Mouse (Mus musculus) central nervous system, embryonic 11.5 days (tissue): ENCODE measurements around the gene Tff1. TPM values are rescaled to one million over a fixed set of nuclear protein-coding genes. Genes with fewer than 3 reads are reported as not detected.

Experiments used
- polyA plus RNA-seq: library from polyadenylated mRNA; depleted of rRNA; stranded (reverse); fragments of >200 nt; gene quantifications from 2 replicates; pipeline ENCODE4 v1.2.3, GENCODE M21; 2012; rRNA removed

Gene Tff1
- not detected in 2 replicates for polyA plus RNA-seq

GRCm38 (mm10) chr17:31165127-31165526, at the start of gene Tff1:
TSS of gene Tff1 (minus strand) at chr17:31165277.

DNA sequence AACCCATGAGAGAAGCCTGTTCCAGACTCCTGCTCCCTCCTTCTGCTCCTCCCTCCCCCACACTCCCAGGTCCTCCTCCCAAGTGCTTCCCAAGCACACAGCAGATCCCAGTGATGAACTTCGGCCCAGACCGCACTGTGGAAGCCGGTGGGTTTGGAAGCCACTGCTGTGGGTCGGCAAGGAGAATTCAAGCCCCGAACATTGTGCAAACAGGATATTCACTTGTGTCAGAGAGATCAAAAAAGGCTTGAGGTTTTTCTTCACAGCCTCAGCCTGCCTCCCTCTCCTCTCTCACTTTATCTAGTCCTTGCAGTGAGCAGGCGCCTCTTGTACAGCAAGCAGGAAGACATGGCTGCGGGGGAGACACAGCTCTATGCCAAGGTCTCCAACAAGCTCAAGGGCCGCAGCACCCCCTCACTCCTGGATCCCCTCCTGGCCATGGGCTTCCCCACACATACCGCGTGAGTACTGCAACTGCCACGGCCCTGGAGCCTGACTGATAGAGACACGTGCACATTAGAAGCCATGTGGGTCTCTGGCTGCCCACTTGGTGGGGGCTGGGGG, 42.8 kb upstream of the Tff1 start, which contains the start of gene Ubash3a:
Ubash3a (plus strand) TSS at position 103 of the 564 bp plus-strand sequence.

GRCm38 (mm10) chr17:31198877-31199276, 33.8 kb upstream of the Tff1 start, which contains the start of gene Tmprss3:
TSS of gene Tmprss3 (minus strand) at chr17:31198977.

DNA sequence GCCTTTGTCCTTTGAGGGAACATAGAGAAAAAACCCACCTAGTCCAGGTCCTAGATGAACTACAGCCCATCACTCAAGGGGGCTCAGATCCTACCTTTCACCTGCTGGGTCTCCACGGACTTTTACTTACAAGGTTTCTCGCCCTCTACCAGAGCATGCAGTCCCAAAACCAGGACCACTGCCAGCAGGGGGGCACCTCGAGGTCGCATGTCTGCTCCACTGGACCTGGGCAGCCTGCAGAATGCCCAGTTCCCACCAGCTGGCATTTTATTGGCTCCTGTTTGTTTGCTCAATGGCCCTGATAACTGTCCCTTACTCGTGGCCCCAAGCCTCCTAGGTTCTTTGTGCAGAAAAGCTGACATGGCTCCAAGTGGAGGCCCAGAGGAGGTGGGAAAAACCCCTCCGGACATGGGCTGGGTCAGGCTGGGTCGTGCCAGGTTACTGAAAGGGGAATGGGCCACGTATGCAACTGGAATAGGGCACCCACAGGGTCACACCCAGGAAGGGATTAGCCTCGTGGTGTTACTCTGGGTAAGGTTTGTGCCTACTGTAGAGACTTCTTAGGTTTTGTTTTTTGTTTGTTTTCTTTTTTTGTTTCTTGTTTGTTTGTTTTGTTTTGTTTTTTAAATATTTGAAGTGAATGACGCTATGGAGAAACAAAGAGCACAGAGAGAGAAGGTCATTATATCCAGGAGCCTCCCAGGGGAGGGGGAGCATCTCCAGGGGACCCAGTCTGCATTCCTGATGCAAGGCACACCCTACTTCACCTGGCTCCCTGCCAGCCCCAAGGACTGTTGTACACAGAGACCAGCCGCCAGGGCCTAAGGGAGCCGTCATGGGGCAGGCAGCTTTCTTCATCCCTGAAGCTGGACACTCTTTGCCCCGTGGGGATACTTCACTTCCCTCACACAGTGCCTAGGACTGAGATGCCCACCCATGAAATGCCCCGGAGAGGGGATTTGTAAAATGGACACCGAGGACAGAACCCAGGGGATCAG, 20.7 kb downstream of the Tff1 start, which contains the start of gene Tff2:
Tff2 (minus strand) TSS at position 243 of the 998 bp plus-strand sequence.

DNA sequence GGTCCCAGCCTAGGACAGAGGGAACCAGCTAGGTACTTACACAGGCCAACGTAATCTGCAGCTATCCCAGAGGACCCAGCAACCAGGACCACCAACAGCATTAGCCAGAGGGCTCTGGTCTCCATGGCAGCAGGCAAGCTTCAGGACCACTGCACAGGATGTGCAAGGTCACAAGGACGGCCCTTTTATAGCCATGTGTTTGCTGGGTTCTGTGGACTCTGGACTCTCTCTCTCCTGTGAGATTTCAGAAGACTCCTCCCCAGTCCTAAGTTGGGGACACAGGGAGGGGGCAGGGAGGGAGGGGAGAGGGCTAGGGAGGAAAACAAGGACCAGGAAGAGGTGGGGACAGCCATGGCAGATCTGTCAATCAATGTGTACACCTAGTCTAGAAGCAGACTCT, 35.6 kb downstream of the Tff1 start, which contains the start of gene Tff3:
Tff3 (minus strand) TSS at position 195 of the 400 bp plus-strand sequence.

Other genes with a start within 250 kb of the Tff1 start
- 0.04 and 0.05 TPM in 2 replicates for gene Umodl1, start 210.6 kb downstream of the Tff1 start, polyA plus RNA-seq
- gene Abcg1, start 107.6 kb downstream of the Tff1 start, polyA plus RNA-seq = 2.8 and 4.1 TPM in 2 replicates
- gene Tff3, start 35.6 kb downstream of the Tff1 start, polyA plus RNA-seq = 0.16 and 2.0 TPM in 2 replicates
- gene Tff2, start 21.0 kb downstream of the Tff1 start, polyA plus RNA-seq = 0.13 TPM in 1 of 2 replicates, not detected in the other
- 0.09 and 0.11 TPM in 2 replicates for gene Tmprss3, start 33.7 kb upstream of the Tff1 start, polyA plus RNA-seq
- gene Ubash3a, start 42.6 kb upstream of the Tff1 start, polyA plus RNA-seq = 0.97 and 1.2 TPM in 2 replicates
- gene Rsph1, start 112.1 kb upstream of the Tff1 start, polyA plus RNA-seq = 1.0 and 2.0 TPM in 2 replicates
- 5.0 and 7.4 TPM in 2 replicates for gene Slc37a1, start 121.5 kb upstream of the Tff1 start, polyA plus RNA-seq
- 38.0 and 41.0 TPM in 2 replicates for gene Pde9a, start 220.9 kb upstream of the Tff1 start, polyA plus RNA-seq